Mouse (Mus musculus): ENCODE measurements around the gene E330017A01Rik.
"Not testable (repeated sequence)": the region's sequence is repeated elsewhere in the genome, so short reads cannot be mapped to it uniquely, and the experiment has no call there.

- not testable (repeated sequence) for TF ChIP-seq CTCF (IDR thresholded peaks at IDR 0.05; ENCODE audit: borderline replicate concordance, insufficient read depth, low read length); POLR2A (IDR thresholded peaks at IDR 0.05; ENCODE audit: low read depth, low read length)
These were observed 26.6 kb upstream of the E330017A01Rik start for GRCm38 (mm10) chr16:58665137-58665536.
